Mouse (Mus musculus) stomach, postnatal 0 days (tissue): ENCODE measurements around the gene Gpr18. TPM values are rescaled to one million over a fixed set of nuclear protein-coding genes. Genes with fewer than 3 reads are reported as not detected.

Source experiments
- ATAC-seq: fragments of 200-750 bp; cut with Nextera tagmentation; 2 replicates; pipeline ENCODE4 v1.8.0; 2017; ENCODE audit not compliant: low FRiP score, low TSS enrichment
- DNase-seq: peaks from one replicate; pipeline ENCODE4 v3.0.0-alpha.2; 2016; ENCODE audit warnings: low spot score
- H3K27ac ChIP-seq: fragments of 300-500 bp; sonication (generic); replicated peaks from 2 replicates; pipeline ENCODE4 v1.5.1; 2014; ENCODE audit warnings: mild to moderate bottlenecking, control low read depth
- H3K27me3 ChIP-seq: fragments of 300-500 bp; sonication (generic); 2 replicates; pipeline ENCODE4 v1.6.1; 2014; ENCODE audit warnings: low read length; ENCODE audit not compliant: control insufficient read depth, insufficient read depth
- H3K36me3 ChIP-seq: fragments of 300-500 bp; sonication (generic); 2 replicates; pipeline ENCODE4 v1.6.1; 2014; ENCODE audit warnings: low read length, mixed read lengths; ENCODE audit not compliant: control insufficient read depth, insufficient read depth
- H3K4me1 ChIP-seq: fragments of 300-500 bp; sonication (generic); replicated peaks from 2 replicates; pipeline ENCODE4 v1.6.1; 2014; ENCODE audit warnings: antibody characterized with exemption; ENCODE audit not compliant: control insufficient read depth, insufficient read depth
- H3K4me2 ChIP-seq: fragments of 300-500 bp; sonication (generic); replicated peaks from 2 replicates; pipeline ENCODE4 v1.6.1; 2014; ENCODE audit warnings: low read depth, mild to moderate bottlenecking, control low read depth, moderate library complexity
- H3K4me3 ChIP-seq: fragments of 300-500 bp; sonication (generic); 2 replicates; pipeline ENCODE4 v1.5.1; 2014; ENCODE audit warnings: low read depth, low read length, control low read depth
- H3K9ac ChIP-seq: fragments of 300-500 bp; sonication (generic); 2 replicates; pipeline ENCODE4 v1.6.1; 2014; ENCODE audit warnings: mild to moderate bottlenecking, low read length, control low read depth, mixed read lengths
- H3K9me3 ChIP-seq: fragments of 300-500 bp; sonication (generic); 2 replicates; pipeline ENCODE4 v1.6.1; 2016; ENCODE audit warnings: low read length; ENCODE audit not compliant: control insufficient read depth
- CTCF ChIP-seq: IDR thresholded peaks from 2 replicates; pipeline ENCODE4 v1.5.1; 2016; ENCODE audit warnings: antibody characterized with exemption, low read depth, mild to moderate bottlenecking, moderate library complexity
- EP300 ChIP-seq: optimal IDR thresholded peaks from 2 replicates; pipeline ENCODE3; 2016; ENCODE audit warnings: antibody characterized with exemption
- WGBS: fragments of 180-500 bp; shearing (Covaris S2); extraction: QIAGEN DNeasy Blood & Tissue Kit; methylation state at CpG from one replicate; pipeline ENCODE4 v1.1.7; 2014; 5-methylcytosine and 5-hydroxymethylcytosine counted together
- polyA plus RNA-seq: library from polyadenylated mRNA; unstranded; fragments of >200 nt; fragmentation: Nextera tagmentation; extraction: Ambion mirVana; gene quantifications from 2 replicates; pipeline ENCODE4 v1.2.1, GENCODE M21; 2015

The Gpr18 gene
- polyA plus RNA-seq, 1 experiment from 2014 or later, result 0.06 TPM

DNA sequence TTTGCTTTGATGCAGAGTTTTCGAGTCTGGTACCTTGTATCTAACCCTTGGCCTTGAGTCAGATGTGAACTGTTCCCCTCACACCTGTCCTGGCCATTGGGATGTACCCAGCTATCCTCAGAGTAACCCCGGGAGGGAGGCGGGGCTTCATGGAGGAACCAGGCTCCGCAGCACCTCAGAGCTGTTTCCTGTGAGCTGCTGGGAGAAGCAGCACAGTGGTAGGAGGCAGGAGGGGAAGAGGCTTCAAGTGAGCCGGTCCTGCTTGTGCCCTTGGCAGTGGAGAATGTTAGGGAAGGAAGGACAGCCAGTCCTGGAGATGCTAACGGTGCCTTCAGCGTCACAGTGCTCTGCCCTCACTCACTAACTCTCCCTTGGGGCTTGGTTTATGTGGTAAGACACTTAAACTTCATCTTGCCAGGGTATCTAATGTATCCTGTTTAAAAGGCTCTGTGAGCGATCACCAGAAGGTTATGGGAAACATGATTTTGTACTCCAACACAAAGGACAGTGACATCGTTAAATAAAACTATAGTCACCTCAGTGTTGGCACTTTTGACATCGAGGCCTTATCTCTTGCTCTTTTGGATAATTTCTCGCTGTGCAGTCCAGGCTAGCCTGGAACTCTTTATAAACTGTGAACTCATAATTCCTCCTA is 22.1 kb upstream of the Gpr18 start:
- Histone ChIP-seq H3K27me3 (no peaks in the 10 kb centered on the region), H3K9ac (no peak overlapping the region), H3K27ac (no peak overlapping the region), H3K4me2 (no peak overlapping the region), H3K36me3 (no peaks in the 10 kb centered on the region; the same call in 1 of the 2 replicates), H3K4me3 (no peak overlapping the region), H3K4me1 (no peaks in the 10 kb centered on the region), H3K9me3 (no peaks in the 10 kb centered on the region)
- ATAC-seq (no peak), DNase-seq (peak; percentile 13)
- no peak for TF ChIP-seq CTCF
- TF ChIP-seq EP300, result no peak
- WGBS, result 79% methylated on average over 11 of the region's 11 CpGs

DNA sequence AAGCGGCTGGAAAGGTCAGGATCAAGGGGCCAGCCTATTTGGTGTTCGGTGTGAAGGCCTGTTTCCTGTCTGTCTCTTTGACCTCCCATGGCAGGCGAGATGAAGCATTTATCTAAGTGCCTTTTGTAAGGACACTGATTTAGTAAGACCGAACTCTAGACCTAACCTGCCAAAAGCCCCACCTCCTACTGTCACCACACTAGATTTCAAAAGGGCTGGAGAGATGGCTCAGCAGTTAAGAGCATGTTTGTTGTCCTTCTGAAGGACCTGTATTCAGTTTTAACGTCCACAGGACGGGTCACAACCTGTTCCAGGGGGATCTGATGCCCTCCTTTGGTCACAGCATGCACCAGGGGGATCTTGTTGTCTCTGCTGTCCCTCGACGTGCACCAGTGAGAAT is 21.3 kb upstream of the Gpr18 start:
- Histone ChIP-seq H3K9me3 (no peaks in the 10 kb centered on the region), H3K4me3 (no peak overlapping the region), H3K27ac (no peak overlapping the region), H3K36me3 (no peaks in the 10 kb centered on the region; the same call in 1 of the 2 replicates), H3K27me3 (no peaks in the 10 kb centered on the region), H3K4me2 (no peak overlapping the region), H3K4me1 (no peaks in the 10 kb centered on the region), H3K9ac (no peak overlapping the region)
- 63% methylated on average over 8 of the region's 8 CpGs for WGBS
- ATAC-seq (no peak), DNase-seq (peak; percentile 7)
- TF ChIP-seq CTCF, result no peak
- no peak for TF ChIP-seq EP300

DNA sequence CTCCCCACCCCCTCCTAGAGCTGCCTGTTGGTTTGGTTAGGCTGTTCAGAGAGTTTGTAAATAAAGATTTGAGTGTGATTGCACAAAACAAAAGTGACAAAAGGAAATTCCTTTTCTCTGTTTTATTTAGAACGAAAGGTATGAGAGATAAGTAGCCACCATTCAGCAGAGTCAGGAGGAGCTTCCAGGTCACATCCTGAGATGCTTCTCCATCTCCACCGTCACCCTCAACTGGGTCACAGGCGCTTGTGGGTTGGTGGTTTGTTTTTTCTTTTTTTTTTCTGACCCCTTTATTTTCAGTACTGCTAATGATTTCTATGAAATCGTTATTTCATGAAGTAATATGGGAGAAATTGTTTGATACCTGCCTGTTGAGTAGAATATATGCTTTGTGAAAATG is 20.8 kb upstream of the Gpr18 start:
- no peak for DNase-seq

DNA sequence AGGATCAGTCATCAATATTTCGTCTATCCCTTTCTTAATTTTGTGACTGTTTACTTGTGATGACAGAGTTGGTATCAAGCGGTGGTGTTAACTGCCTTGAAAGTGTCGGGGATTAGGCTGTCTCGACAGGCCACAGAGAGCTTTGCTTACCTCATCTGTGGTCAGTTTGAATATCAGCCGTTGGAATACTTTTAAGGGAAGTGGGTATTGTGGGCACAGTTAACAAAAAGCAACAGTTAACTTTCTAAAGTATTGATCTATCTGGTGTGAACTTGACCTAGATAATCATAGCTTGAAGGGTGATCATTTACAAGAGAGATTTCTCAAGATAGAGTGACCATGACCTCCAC is 19.0 kb upstream of the Gpr18 start:
- Histone ChIP-seq H3K27me3 (no peaks in the 10 kb centered on the region), H3K4me1 (no peaks in the 10 kb centered on the region), H3K27ac (no peak overlapping the region), H3K9me3 (no peaks in the 10 kb centered on the region), H3K9ac (no peak overlapping the region), H3K36me3 (no peaks in the 10 kb centered on the region; the same call in 1 of the 2 replicates), H3K4me3 (no peak overlapping the region), H3K4me2 (no peak overlapping the region)
- WGBS, result 81% methylated on average over 5 of the region's 5 CpGs
- ATAC-seq, result no peak
- no peak for DNase-seq
- TF ChIP-seq EP300 (no peak), CTCF (no peak)

More for the DNA sequence above, 20.8 kb upstream of the Gpr18 start:
- Histone ChIP-seq H3K9ac (no peak overlapping the region), H3K27me3 (no peaks in the 10 kb centered on the region), H3K9me3 (no peaks in the 10 kb centered on the region), H3K27ac (no peak overlapping the region), H3K4me3 (no peak overlapping the region), H3K4me2 (no peak overlapping the region), H3K36me3 (no peaks in the 10 kb centered on the region; the same call in 1 of the 2 replicates), H3K4me1 (no peaks in the 10 kb centered on the region)
- no peak for ATAC-seq
- WGBS, result 90% methylated on average over 4 of the region's 4 CpGs
- no peak for TF ChIP-seq EP300
- no peak for TF ChIP-seq CTCF

DNA sequence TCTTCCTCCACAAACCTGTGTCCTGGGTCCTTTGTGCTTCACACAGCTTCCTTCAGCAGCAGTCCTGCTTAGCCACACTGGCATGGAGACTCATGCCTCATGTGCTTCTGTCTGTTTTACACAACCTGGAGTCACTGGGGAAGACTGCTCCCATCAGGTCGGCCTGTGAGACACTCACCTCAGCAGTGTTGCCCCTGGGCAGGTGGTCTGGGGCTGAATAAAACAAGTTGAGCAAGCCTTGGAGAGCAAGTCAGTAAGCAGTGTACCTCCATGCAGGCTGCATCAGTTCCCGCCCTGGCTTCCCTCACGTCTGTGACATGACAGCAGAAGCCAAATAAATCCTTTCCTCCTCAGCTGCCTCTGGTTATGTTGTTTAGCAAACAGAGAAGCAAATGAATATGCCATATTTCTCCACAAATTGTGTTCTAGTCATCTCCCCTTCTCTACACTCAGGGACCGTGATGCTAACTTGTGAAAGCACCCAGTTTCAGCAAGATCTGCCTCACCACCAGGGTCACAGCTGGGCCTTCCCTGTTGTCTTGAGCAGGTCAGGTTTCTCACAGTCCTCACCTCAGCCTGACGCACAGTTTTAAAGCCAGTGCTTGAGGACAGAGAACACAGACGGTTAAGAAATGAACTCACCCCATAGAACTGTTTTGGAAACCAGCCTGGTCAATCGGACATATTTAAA is 18.5 kb upstream of the Gpr18 start:
- WGBS, result 82% methylated on average over 7 of the region's 7 CpGs
- no peak overlapping the region for H3K27ac ChIP-seq

DNA sequence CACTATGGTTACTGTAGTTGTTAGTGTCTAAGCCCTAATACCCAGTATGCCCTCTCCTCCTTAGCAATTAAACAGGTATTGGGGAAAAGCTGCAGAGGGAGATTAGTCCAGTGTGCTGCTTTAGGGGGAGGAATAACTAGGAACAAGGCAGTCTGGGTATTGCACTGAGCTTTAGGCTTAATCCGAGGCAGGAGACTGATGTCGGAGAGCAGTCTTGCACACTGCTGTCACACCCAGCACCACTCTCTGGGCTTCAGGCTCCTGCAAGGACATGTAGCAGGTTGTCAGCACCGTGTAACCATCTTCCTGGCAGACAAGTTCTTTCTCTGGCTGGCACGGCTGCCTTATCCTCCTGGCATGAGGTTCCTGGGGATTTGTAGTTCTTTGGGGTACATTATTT is 16.6 kb upstream of the Gpr18 start:
- Histone ChIP-seq H3K36me3 (no peaks in the 10 kb centered on the region; the same call in 1 of the 2 replicates), H3K4me3 (no peak overlapping the region), H3K27me3 (no peaks in the 10 kb centered on the region), H3K9ac (no peak overlapping the region), H3K4me1 (no peaks in the 10 kb centered on the region), H3K9me3 (no peaks in the 10 kb centered on the region), H3K4me2 (no peak overlapping the region), H3K27ac (no peak overlapping the region)
- TF ChIP-seq EP300 (no peak), CTCF (no peak)
- ATAC-seq (no peak), DNase-seq (peak; percentile 11)
- 68% methylated on average over 4 of the region's 4 CpGs for WGBS

More for the DNA sequence above, 18.5 kb upstream of the Gpr18 start:
- DNase-seq (peak; percentile 9), ATAC-seq (no peak)
- no peaks in the 10 kb centered on the region for H3K9me3 ChIP-seq
- no peaks in the 10 kb centered on the region; the same call in 1 of the 2 replicates for H3K36me3 ChIP-seq
- H3K4me3 ChIP-seq, result no peak overlapping the region
- TF ChIP-seq CTCF (no peak), EP300 (no peak)
- H3K27me3 ChIP-seq, result no peaks in the 10 kb centered on the region
- H3K4me1 ChIP-seq, result no peaks in the 10 kb centered on the region
- no peak overlapping the region for H3K9ac ChIP-seq
- no peak overlapping the region for H3K4me2 ChIP-seq
